Mouse (Mus musculus): Measurements from ENCODE around the gene Map3k3.
"Not testable (repeated sequence)": the region's sequence is repeated elsewhere in the genome, so short reads cannot be mapped to it uniquely, and the experiment has no call there.

Map3k3 gene

GRCm38 (mm10) chr11:106193371-106194154 lies 109.2 kb downstream of the Map3k3 start:
- peak; percentile 98 for DNase-seq

- no peak for DNase-seq
Measured at GRCm38 (mm10) chr11:106194155-106194541, 109.7 kb downstream of the Map3k3 start.

- DNase-seq, result no peak
Measured at GRCm38 (mm10) chr11:106194891-106195290, 110.5 kb downstream of the Map3k3 start.

GRCm38 (mm10) chr11:106195341-106195740 lies 110.9 kb downstream of the Map3k3 start:
- DNase-seq, result no peak

GRCm38 (mm10) chr11:106198277-106198676 lies 113.9 kb downstream of the Map3k3 start:
- no peak for DNase-seq

- not testable (repeated sequence) for DNase-seq
Measured at GRCm38 (mm10) chr11:106199997-106200396, 115.6 kb downstream of the Map3k3 start.

- DNase-seq, result peak; percentile 13
Measured at GRCm38 (mm10) chr11:106200756-106201155, 116.3 kb downstream of the Map3k3 start.

- DNase-seq, result no peak
Measured at GRCm38 (mm10) chr11:106201337-106202122, 117.1 kb downstream of the Map3k3 start.

GRCm38 (mm10) chr11:106202123-106202465 lies 117.7 kb downstream of the Map3k3 start, which contains the start of gene Strada:
Strada (minus strand) TSS chr11:106202168.
- DNase-seq, result no peak

Measured in thymus, postnatal 14 days (tissue).